Mouse (Mus musculus): Measurements from ENCODE around the gene Syt11. TPM values are rescaled to one million over a fixed set of nuclear protein-coding genes. Genes with fewer than 3 reads are reported as not detected.

Syt11 gene
- polyA plus RNA-seq, 1 experiment = 6.1 TPM

DNA sequence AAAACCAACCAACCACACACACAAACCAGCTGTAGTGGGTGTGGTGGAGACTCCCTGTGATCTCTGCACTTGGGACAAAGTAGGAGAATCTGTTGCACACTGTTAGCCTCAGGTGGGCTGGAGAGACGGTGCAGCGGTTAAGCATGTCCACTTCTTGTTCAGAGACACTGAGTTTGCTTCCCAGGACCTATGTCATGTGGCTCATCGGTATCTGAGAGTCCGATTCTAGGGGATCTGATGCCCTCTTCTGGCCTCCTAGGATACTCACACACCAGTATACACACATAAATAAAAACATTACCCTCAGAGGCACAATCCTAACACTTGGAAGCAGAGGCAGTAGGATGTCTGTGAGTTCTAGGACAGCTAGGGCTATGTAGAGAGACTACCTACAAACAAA is 20.7 kb downstream of the Syt11 start:
- Histone ChIP-seq H3K36me3 (ENCODE audit: control insufficient read depth, insufficient read depth) (no peaks in the 10 kb centered on the region), H3K79me2 (ENCODE audit: control insufficient read depth, insufficient read depth) (no peaks in the 10 kb centered on the region), H3ac (ENCODE audit: control insufficient read depth, insufficient read length, low read depth) (no peak overlapping the region), H3K27me3 (ENCODE audit: control insufficient read depth, insufficient read depth, insufficient read length) (no peaks in the 10 kb centered on the region), H3K4me3 (ENCODE audit: insufficient read depth, poor library complexity, severe bottlenecking) (no peak overlapping the region), H3K79me3 (ENCODE audit: low read depth) (no peaks in the 10 kb centered on the region)
- TF ChIP-seq CTCF (IDR thresholded peaks at IDR 0.05; ENCODE audit: control insufficient read depth, insufficient read depth, insufficient read length) = peak; percentile 8
- TF ChIP-seq MAX (IDR thresholded peaks at IDR 0.05) = no peak

DNA sequence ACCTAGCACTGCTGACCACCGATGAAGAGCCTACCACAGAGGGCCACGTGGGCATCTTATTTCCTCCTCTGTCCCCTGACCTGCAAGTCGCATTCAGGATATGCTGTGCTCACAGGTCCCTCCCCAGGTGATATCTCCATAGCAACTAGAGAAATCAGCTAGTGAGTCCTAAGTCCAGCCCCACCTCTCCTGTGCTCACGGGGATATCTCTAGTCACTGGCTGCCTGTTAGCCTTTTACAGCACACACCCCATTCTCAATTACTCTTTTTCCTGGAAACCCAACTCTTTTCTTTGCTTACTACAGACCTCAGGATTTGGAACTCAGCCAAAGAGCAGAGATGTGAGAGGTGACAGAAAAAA is 28.1 kb downstream of the Syt11 start:
- H3K4me3 ChIP-seq (ENCODE audit: insufficient read depth, poor library complexity, severe bottlenecking) = no peak overlapping the region
- H3K79me3 ChIP-seq (ENCODE audit: low read depth) = no peaks in the 10 kb centered on the region
- H3K79me2 ChIP-seq (ENCODE audit: control insufficient read depth, insufficient read depth) = no peaks in the 10 kb centered on the region
- H3K27me3 ChIP-seq (ENCODE audit: control insufficient read depth, insufficient read depth, insufficient read length) = no peaks in the 10 kb centered on the region
- TF ChIP-seq FOSL1 (IDR thresholded peaks at IDR 0.05; ENCODE audit: insufficient read depth, low read length, poor library complexity, severe bottlenecking) = no peak
- no peak for TF ChIP-seq USF1 (IDR thresholded peaks at IDR 0.05; ENCODE audit: low read depth)
- TF ChIP-seq CEBPB (IDR thresholded peaks at IDR 0.05; ENCODE audit: low read depth) = no peak
- TF ChIP-seq MYOD1 (IDR thresholded peaks at IDR 0.05; ENCODE audit: control insufficient read depth, insufficient read length, low read depth) = no peak
- TF ChIP-seq MAX (IDR thresholded peaks at IDR 0.05) = no peak
- no peak for TF ChIP-seq CTCF (IDR thresholded peaks at IDR 0.05; ENCODE audit: control insufficient read depth, insufficient read depth, insufficient read length)
- TF ChIP-seq MYOG (IDR thresholded peaks at IDR 0.05; ENCODE audit: control insufficient read depth, extremely low read depth, insufficient read length) = no peak
- H3ac ChIP-seq (ENCODE audit: control insufficient read depth, insufficient read length, low read depth) = no peak overlapping the region
- no peaks in the 10 kb centered on the region for H3K36me3 ChIP-seq (ENCODE audit: control insufficient read depth, insufficient read depth)

DNA sequence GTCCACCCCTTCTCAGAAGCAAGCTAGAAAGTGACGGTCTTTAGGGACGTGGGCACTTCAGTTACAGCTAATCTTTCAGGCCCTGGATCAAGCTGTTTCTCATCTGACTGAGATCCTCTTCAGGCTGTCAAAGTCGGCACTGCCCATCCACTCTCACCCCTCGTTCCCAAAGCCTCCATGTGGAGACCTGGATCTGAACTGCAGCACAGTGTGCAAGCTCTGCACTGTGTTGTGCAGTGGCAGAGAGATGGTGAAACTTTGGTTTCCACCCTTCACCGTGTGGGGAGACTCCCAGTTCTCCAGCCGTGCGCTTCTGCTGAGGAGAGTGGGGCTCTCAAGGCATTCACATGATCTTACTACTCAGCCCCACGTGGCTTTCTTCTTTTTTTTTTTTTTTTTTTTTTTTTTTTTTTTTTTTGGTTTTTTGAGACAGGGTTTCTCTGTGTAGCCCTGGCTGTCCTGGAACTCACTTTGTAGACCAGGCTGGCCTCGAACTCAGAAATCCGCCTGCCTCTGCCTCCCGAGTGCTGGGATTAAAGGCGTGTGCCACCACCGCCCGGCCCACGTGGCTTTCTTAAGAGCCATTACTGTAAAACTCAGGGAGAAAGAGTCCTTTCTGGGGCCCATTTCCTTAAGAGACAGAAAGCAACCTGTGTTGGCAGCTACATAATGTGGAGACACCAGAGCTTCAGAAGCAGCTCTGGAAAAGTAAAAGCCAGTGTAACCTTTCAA is 28.7 kb downstream of the Syt11 start:
- no peak overlapping the region for H3ac ChIP-seq (ENCODE audit: control insufficient read depth, insufficient read length, low read depth)
- H3K4me3 ChIP-seq (ENCODE audit: insufficient read depth, poor library complexity, severe bottlenecking) = no peak overlapping the region
- H3K79me2 ChIP-seq (ENCODE audit: control insufficient read depth, insufficient read depth) = no peaks in the 10 kb centered on the region
- no peaks in the 10 kb centered on the region for H3K36me3 ChIP-seq (ENCODE audit: control insufficient read depth, insufficient read depth)
- H3K79me3 ChIP-seq (ENCODE audit: low read depth) = no peaks in the 10 kb centered on the region
- no peaks in the 10 kb centered on the region for H3K27me3 ChIP-seq (ENCODE audit: control insufficient read depth, insufficient read depth, insufficient read length)
- no peak for TF ChIP-seq MYOD1 (IDR thresholded peaks at IDR 0.05; ENCODE audit: control insufficient read depth, insufficient read length, low read depth)
- no peak for TF ChIP-seq MYOG (IDR thresholded peaks at IDR 0.05; ENCODE audit: control insufficient read depth, extremely low read depth, insufficient read length)
- no peak for TF ChIP-seq FOSL1 (IDR thresholded peaks at IDR 0.05; ENCODE audit: insufficient read depth, low read length, poor library complexity, severe bottlenecking)
- no peak for TF ChIP-seq USF1 (IDR thresholded peaks at IDR 0.05; ENCODE audit: low read depth)
- TF ChIP-seq CEBPB (IDR thresholded peaks at IDR 0.05; ENCODE audit: low read depth) = no peak
- TF ChIP-seq MAX (IDR thresholded peaks at IDR 0.05) = no peak
- no peak for TF ChIP-seq CTCF (IDR thresholded peaks at IDR 0.05; ENCODE audit: control insufficient read depth, insufficient read depth, insufficient read length)

DNA sequence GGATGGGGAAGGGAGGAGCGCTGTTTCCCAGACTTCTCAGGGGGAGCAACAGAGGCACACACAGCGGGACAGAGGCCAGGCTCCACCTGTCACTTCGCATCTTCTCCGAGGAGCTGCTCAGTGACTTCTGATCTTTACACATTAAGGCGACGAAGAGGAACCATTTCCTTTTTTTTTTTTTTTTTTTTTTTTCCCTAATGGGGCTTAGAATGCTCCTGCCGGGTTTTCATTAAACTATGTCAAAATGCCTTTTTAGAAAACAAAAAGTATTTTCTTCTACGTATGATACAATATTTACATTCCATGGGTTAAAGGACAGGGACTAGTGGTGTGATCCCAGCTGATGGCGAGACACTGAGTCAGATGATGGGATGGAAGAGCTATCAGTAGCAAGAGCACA is 29.4 kb downstream of the Syt11 start:
- Histone ChIP-seq H3ac (ENCODE audit: control insufficient read depth, insufficient read length, low read depth) (no peak overlapping the region), H3K36me3 (ENCODE audit: control insufficient read depth, insufficient read depth) (no peaks in the 10 kb centered on the region), H3K27me3 (ENCODE audit: control insufficient read depth, insufficient read depth, insufficient read length) (no peaks in the 10 kb centered on the region), H3K4me3 (ENCODE audit: insufficient read depth, poor library complexity, severe bottlenecking) (no peak overlapping the region), H3K79me3 (ENCODE audit: low read depth) (no peaks in the 10 kb centered on the region), H3K79me2 (ENCODE audit: control insufficient read depth, insufficient read depth) (no peaks in the 10 kb centered on the region)
- no peak for TF ChIP-seq MAX (IDR thresholded peaks at IDR 0.05)
- no peak for TF ChIP-seq CTCF (IDR thresholded peaks at IDR 0.05; ENCODE audit: control insufficient read depth, insufficient read depth, insufficient read length)
- TF ChIP-seq FOSL1 (IDR thresholded peaks at IDR 0.05; ENCODE audit: insufficient read depth, low read length, poor library complexity, severe bottlenecking) = no peak
- TF ChIP-seq MYOD1 (IDR thresholded peaks at IDR 0.05; ENCODE audit: control insufficient read depth, insufficient read length, low read depth) = no peak
- TF ChIP-seq MYOG (IDR thresholded peaks at IDR 0.05; ENCODE audit: control insufficient read depth, extremely low read depth, insufficient read length) = no peak
- no peak for TF ChIP-seq CEBPB (IDR thresholded peaks at IDR 0.05; ENCODE audit: low read depth)
- no peak for TF ChIP-seq USF1 (IDR thresholded peaks at IDR 0.05; ENCODE audit: low read depth)

DNA sequence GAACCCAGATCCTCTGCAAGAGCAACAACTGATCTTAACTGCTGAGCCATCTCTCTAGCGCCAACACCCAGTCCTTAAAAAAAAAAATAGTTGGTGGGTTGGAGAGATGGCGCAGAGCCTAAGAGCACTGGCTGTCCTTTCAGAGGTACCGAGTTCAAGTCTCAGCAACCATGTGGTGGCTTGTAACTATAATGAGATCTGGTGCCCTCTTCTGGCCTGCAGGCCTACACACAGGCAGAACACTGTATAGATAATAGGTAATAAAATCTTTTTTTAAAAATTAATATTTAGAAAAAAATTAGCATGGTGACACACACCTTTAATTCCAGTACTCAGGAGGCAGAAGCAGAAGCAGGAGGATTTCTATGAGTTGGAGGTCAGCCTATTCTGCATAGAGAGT is 34.8 kb downstream of the Syt11 start:
- Histone ChIP-seq H3K4me3 (ENCODE audit: insufficient read depth, poor library complexity, severe bottlenecking) (no peak overlapping the region), H3K27me3 (ENCODE audit: control insufficient read depth, insufficient read depth, insufficient read length) (no peaks in the 10 kb centered on the region), H3K79me3 (ENCODE audit: low read depth) (no peaks in the 10 kb centered on the region), H3ac (ENCODE audit: control insufficient read depth, insufficient read length, low read depth) (no peak overlapping the region), H3K79me2 (ENCODE audit: control insufficient read depth, insufficient read depth) (no peaks in the 10 kb centered on the region), H3K36me3 (ENCODE audit: control insufficient read depth, insufficient read depth) (no peaks in the 10 kb centered on the region)
- TF ChIP-seq MAX (IDR thresholded peaks at IDR 0.05) = no peak
- no peak for TF ChIP-seq MYOD1 (IDR thresholded peaks at IDR 0.05; ENCODE audit: control insufficient read depth, insufficient read length, low read depth)
- TF ChIP-seq CEBPB (IDR thresholded peaks at IDR 0.05; ENCODE audit: low read depth) = no peak
- no peak for TF ChIP-seq FOSL1 (IDR thresholded peaks at IDR 0.05; ENCODE audit: insufficient read depth, low read length, poor library complexity, severe bottlenecking)
- TF ChIP-seq MYOG (IDR thresholded peaks at IDR 0.05; ENCODE audit: control insufficient read depth, extremely low read depth, insufficient read length) = no peak
- no peak for TF ChIP-seq CTCF (IDR thresholded peaks at IDR 0.05; ENCODE audit: control insufficient read depth, insufficient read depth, insufficient read length)
- no peak for TF ChIP-seq USF1 (IDR thresholded peaks at IDR 0.05; ENCODE audit: low read depth)

DNA sequence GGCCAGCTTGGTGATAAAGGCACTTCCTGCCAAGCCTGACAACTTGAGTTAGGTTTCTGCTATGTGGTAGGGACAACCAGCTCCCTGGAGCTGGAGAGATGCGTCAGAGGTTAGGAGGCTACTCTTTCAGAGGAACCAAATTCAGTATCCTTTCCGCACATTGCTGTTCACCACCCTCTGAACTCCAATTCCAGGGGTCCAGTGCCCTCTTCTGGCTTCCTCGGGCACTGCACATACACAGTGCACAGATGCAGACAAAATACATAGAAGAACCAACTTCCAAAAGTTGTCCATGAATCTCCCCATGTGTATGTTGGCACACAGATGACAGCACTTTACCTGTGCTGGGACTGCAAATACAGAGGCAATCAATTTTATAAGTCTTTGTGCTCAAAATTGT is 36.3 kb downstream of the Syt11 start:
- Histone ChIP-seq H3K4me3 (ENCODE audit: insufficient read depth, poor library complexity, severe bottlenecking) (no peak overlapping the region), H3K36me3 (ENCODE audit: control insufficient read depth, insufficient read depth) (no peaks in the 10 kb centered on the region), H3K27me3 (ENCODE audit: control insufficient read depth, insufficient read depth, insufficient read length) (no peaks in the 10 kb centered on the region), H3K79me2 (ENCODE audit: control insufficient read depth, insufficient read depth) (no peaks in the 10 kb centered on the region), H3K79me3 (ENCODE audit: low read depth) (no peaks in the 10 kb centered on the region), H3ac (ENCODE audit: control insufficient read depth, insufficient read length, low read depth) (no peak overlapping the region)
- TF ChIP-seq MYOD1 (IDR thresholded peaks at IDR 0.05; ENCODE audit: control insufficient read depth, insufficient read length, low read depth) (no peak), MYOG (IDR thresholded peaks at IDR 0.05; ENCODE audit: control insufficient read depth, extremely low read depth, insufficient read length) (no peak), CTCF (IDR thresholded peaks at IDR 0.05; ENCODE audit: control insufficient read depth, insufficient read depth, insufficient read length) (peak; percentile 23), CEBPB (IDR thresholded peaks at IDR 0.05; ENCODE audit: low read depth) (no peak), USF1 (IDR thresholded peaks at IDR 0.05; ENCODE audit: low read depth) (no peak)
